Mouse (Mus musculus) lung, embryonic 14.5 days (tissue): ENCODE data around the gene Cym. TPM values are rescaled to one million over a fixed set of nuclear protein-coding genes. Genes with fewer than 3 reads are reported as not detected.
A peak's percentile ranks its signal among the peaks of the same experiment; 100 is the strongest.

Experiments used
- ATAC-seq: fragments of 200-750 bp; cut with Nextera tagmentation; 2 replicates; pipeline ENCODE4 v1.8.0; 2017; ENCODE audit warnings: mild to moderate bottlenecking, moderate TSS enrichment, moderate library complexity; ENCODE audit not compliant: insufficient read depth
- DNase-seq: peaks from one replicate; pipeline ENCODE4 v3.0.0-alpha.2; 2015
- H3K27ac ChIP-seq: fragments of 300-500 bp; sonication (generic); 2 replicates; pipeline ENCODE4 v1.5.1; 2014; ENCODE audit warnings: low read depth, mild to moderate bottlenecking, moderate library complexity
- H3K27me3 ChIP-seq: fragments of 300-500 bp; sonication (generic); 2 replicates; pipeline ENCODE4 v1.6.1; 2014; ENCODE audit warnings: low read length, control low read depth; ENCODE audit not compliant: insufficient read depth
- H3K36me3 ChIP-seq: fragments of 300-500 bp; sonication (generic); 2 replicates; pipeline ENCODE4 v1.6.1; 2014; ENCODE audit warnings: control low read depth; ENCODE audit not compliant: insufficient read depth
- H3K4me1 ChIP-seq: fragments of 300-500 bp; sonication (generic); 2 replicates; pipeline ENCODE4 v1.6.1; 2014; ENCODE audit warnings: antibody characterized with exemption, control low read depth; ENCODE audit not compliant: insufficient read depth
- H3K4me2 ChIP-seq: fragments of 300-500 bp; sonication (generic); 2 replicates; pipeline ENCODE4 v1.6.1; 2014; ENCODE audit warnings: mild to moderate bottlenecking
- H3K4me3 ChIP-seq: fragments of 300-500 bp; sonication (generic); 2 replicates; pipeline ENCODE4 v1.5.1; 2014; ENCODE audit warnings: low read depth, low read length
- H3K9ac ChIP-seq: fragments of 300-500 bp; sonication (generic); 2 replicates; pipeline ENCODE4 v1.6.1; 2014
- H3K9me3 ChIP-seq: fragments of 300-500 bp; sonication (generic); 2 replicates; pipeline ENCODE4 v1.6.1; 2016; ENCODE audit warnings: low read depth, low read length, control low read depth
- CTCF ChIP-seq: IDR thresholded peaks from 2 replicates; pipeline ENCODE4 v1.5.1; 2016; ENCODE audit warnings: antibody characterized with exemption, low read depth
- WGBS: fragments of 180-500 bp; shearing (Covaris S2); extraction: QIAGEN DNeasy Blood & Tissue Kit; methylation state at CpG from one replicate; pipeline ENCODE4 v1.1.7; 2014; 5-methylcytosine and 5-hydroxymethylcytosine counted together
- polyA plus RNA-seq: library from polyadenylated mRNA; unstranded; fragments of >200 nt; fragmentation: Nextera tagmentation; extraction: Ambion mirVana; gene quantifications from 2 replicates; pipeline ENCODE4 v1.2.1, GENCODE M21; 2014

Gene Cym
- polyA plus RNA-seq, 1 experiment from 2014 or later, result 158 TPM

DNA sequence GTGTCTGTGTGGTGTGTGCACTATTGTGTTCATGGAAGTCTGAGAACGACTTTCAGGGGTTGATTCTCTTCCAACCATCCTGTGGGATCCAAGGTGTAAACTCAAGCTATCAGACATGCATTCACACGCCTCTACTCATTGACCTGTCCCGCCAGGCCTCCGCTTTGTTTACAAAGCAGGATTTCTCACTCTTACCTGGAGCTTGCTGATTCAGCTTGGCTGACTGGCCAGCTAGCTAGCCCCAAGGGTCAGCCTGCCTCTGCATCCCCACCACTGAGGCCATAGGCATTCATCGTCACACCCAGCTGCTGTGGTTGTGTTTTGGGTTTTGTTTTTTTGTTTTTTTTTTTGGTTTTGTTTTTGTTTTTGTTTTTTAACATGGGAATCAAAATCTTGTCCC lies 7.7 kb upstream of the Cym start:
- Histone ChIP-seq H3K4me2 (no peak overlapping the region), H3K9ac (no peak overlapping the region), H3K36me3 (no peaks in the 10 kb centered on the region), H3K27me3 (no peaks in the 10 kb centered on the region), H3K27ac (no peak overlapping the region), H3K9me3 (no peaks in the 10 kb centered on the region), H3K4me3 (no peak overlapping the region), H3K4me1 (no peaks in the 10 kb centered on the region)
- ATAC-seq, result no peak
- no peak for TF ChIP-seq CTCF
- no peak for DNase-seq
- WGBS, result 59% methylated on average over 5 of the region's 5 CpGs

DNA sequence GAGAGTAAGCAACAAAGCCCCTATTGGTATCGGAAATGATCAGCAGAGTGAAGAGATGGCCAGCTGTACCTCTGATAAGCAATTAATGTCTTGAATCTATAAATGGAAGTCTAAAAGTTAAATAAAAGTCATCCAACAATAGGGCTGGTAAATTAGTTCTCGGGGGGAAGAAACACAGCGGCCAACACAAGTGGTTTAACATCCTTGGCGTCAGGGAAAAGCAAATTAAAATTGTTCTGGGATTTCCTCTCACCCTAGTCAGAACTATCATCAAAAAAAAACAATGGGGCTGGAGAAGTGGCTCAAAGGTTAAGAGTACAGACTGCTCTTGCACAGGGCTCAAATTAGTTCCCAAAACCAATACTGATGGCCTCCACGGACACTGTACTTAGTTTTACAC lies 4.3 kb upstream of the Cym start:
- Histone ChIP-seq H3K4me2 (no peak overlapping the region), H3K36me3 (no peaks in the 10 kb centered on the region), H3K9me3 (no peaks in the 10 kb centered on the region), H3K4me3 (no peak overlapping the region), H3K27ac (no peak overlapping the region), H3K4me1 (no peaks in the 10 kb centered on the region; the same call in 1 of the 2 replicates), H3K9ac (no peak overlapping the region), H3K27me3 (no peaks in the 10 kb centered on the region)
- WGBS, result 78% methylated on average over 5 of the region's 5 CpGs
- no peak for TF ChIP-seq CTCF
- ATAC-seq (no peak), DNase-seq (no peak)

GRCm38 (mm10) chr3:107223230-107223629 lies 1.7 kb upstream of the Cym start:
- no peak overlapping the region for H3K4me3 ChIP-seq
- no peak overlapping the region for H3K9ac ChIP-seq
- H3K27me3 ChIP-seq, result no peaks in the 10 kb centered on the region
- no peaks in the 10 kb centered on the region; the same call in 1 of the 2 replicates for H3K4me1 ChIP-seq
- 0 out of 2 replicates have a peak, but pooled peaks have one; percentile 45 for ATAC-seq
- no peak overlapping the region for H3K27ac ChIP-seq
- H3K4me2 ChIP-seq, result no peak overlapping the region
- no peaks in the 10 kb centered on the region for H3K36me3 ChIP-seq
- WGBS, result 25% methylated on average over 1 of the region's 1 CpGs
- no peaks in the 10 kb centered on the region for H3K9me3 ChIP-seq
- peak; percentile 35 for DNase-seq
- no peak for TF ChIP-seq CTCF

GRCm38 (mm10) chr3:107218572-107218971 lies 3.0 kb downstream of the Cym start:
- no peak overlapping the region for H3K9ac ChIP-seq
- no peak overlapping the region for H3K4me3 ChIP-seq
- DNase-seq (no peak), ATAC-seq (no peak)
- WGBS, result 88% methylated on average over 7 of the region's 7 CpGs
- no peaks in the 10 kb centered on the region for H3K9me3 ChIP-seq
- H3K36me3 ChIP-seq, result no peaks in the 10 kb centered on the region
- no peak for TF ChIP-seq CTCF
- no peak overlapping the region for H3K27ac ChIP-seq
- H3K27me3 ChIP-seq, result no peaks in the 10 kb centered on the region
- H3K4me1 ChIP-seq, result no peaks in the 10 kb centered on the region; the same call in 1 of the 2 replicates
- no peak overlapping the region for H3K4me2 ChIP-seq

DNA sequence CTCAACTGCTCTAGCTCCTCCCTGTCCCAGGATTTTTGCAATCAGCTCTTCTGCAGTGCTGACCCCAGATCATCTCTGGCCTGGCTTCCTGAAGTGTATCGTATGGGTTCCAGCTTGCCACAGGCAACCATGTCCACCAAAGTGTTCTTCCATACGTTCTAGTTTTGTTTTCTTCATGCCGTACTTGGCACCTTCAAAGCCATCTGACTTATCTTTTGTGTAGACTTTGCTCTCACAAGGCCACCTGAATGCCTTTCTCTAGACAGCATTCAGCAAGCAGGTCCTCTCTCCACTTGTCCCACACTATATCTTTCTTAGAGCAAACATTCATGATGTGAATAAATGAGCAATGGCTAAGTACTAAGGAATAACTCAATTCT lies 4.4 kb downstream of the Cym start:
- no peak for TF ChIP-seq CTCF
- H3K27ac ChIP-seq, result no peak overlapping the region
- ATAC-seq, result no peak
- H3K27me3 ChIP-seq, result no peaks in the 10 kb centered on the region
- H3K4me2 ChIP-seq, result no peak overlapping the region
- no peak overlapping the region for H3K9ac ChIP-seq
- WGBS, result 62% methylated on average over 3 of the region's 3 CpGs
- no peak overlapping the region for H3K4me3 ChIP-seq
- no peak for DNase-seq
- no peaks in the 10 kb centered on the region for H3K4me1 ChIP-seq
- no peaks in the 10 kb centered on the region for H3K36me3 ChIP-seq
- H3K9me3 ChIP-seq, result no peaks in the 10 kb centered on the region

- Histone ChIP-seq H3K36me3 (no peaks in the 10 kb centered on the region), H3K9me3 (no peaks in the 10 kb centered on the region), H3K27me3 (no peaks in the 10 kb centered on the region), H3K9ac (no peak overlapping the region), H3K4me1 (no peaks in the 10 kb centered on the region), H3K4me2 (no peak overlapping the region), H3K27ac (no peak overlapping the region), H3K4me3 (no peak overlapping the region)
- no peak for TF ChIP-seq CTCF
- WGBS, result 69% methylated on average over 8 of the region's 8 CpGs
- DNase-seq, result no peak
- ATAC-seq, result no peak
Observed at GRCm38 (mm10) chr3:107216400-107217100, 5.0 kb downstream of the Cym start.

GRCm38 (mm10) chr3:107214606-107215005 lies 6.9 kb downstream of the Cym start:
- no peak for TF ChIP-seq CTCF
- ATAC-seq, result no peak

More at GRCm38 (mm10) chr3:107214606-107215005, 6.9 kb downstream of the Cym start:
- no peak overlapping the region for H3K4me2 ChIP-seq
- no peaks in the 10 kb centered on the region for H3K36me3 ChIP-seq
- no peaks in the 10 kb centered on the region for H3K9me3 ChIP-seq
- no peak overlapping the region for H3K27ac ChIP-seq
- DNase-seq, result no peak
- H3K4me1 ChIP-seq, result no peaks in the 10 kb centered on the region
- H3K27me3 ChIP-seq, result no peaks in the 10 kb centered on the region
- H3K9ac ChIP-seq, result no peak overlapping the region
- 79% methylated on average over 5 of the region's 5 CpGs for WGBS
- no peak overlapping the region for H3K4me3 ChIP-seq
